Mouse (Mus musculus): ENCODE measurements at regions not wholly inside any gene's neighbourhood (a gene's known extent, or its start where the extent isn't known, plus 50 kb on each side); places are given as distances from the start of the nearest gene placed in this dataset.

GRCm38 (mm10) chr19:49830918-49831317, 847.5 kb downstream of the Sorcs1 start:
- no peak for ATAC-seq (ENCODE audit: low FRiP score)
- no peak overlapping the region for H3K27ac ChIP-seq
- WGBS, result 56% methylated on average over 6 of the region's 6 CpGs

DNA sequence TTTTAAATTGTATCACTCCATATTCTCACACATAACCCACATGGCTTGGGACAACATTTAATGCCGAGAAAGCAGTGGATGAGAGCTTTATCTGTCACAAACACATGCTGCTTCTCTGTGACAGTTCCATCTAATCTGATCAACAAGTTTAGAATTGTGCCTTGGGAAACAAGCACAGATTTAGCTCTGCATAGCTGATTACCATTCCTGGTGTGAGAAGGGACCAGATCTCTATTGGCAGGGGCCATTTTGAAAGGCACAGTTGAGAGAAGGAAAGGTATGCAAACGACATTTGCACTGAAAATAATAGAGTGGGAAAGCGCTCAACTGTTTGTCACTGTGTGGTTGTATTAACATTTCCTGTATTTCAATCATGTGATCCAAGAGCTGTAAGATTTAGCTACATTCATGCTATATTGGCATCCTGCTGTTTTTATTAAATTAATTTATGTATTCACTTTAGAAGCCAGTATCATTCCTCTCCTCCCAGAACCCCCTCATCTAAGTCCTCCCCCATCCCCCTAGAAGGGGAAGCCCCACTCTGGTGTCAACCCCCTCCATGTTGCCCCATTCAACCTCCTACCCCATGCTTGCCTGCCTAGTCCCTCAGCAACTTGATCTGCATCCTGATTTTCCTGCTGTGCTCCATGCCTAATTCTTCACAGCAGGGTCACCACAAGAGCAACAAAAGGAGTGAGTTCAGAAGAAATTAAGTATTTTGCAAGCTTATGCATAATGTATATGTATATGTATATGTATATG, 872.6 kb downstream of the Sorcs1 start:
- H3K4me2 ChIP-seq (replicated peaks), result no peak overlapping the region
- no peak overlapping the region for H3K4me3 ChIP-seq (replicated peaks; ENCODE audit: low read length)
- H3K9ac ChIP-seq, result no peak overlapping the region
- no peak overlapping the region for H3K27ac ChIP-seq
- 40% methylated on average over 3 of the region's 3 CpGs for WGBS
- H3K27me3 ChIP-seq (ENCODE audit: control insufficient read depth, insufficient read depth, low read length), result no peaks in the 10 kb centered on the region
- DNase-seq (ENCODE audit: low spot score) (no peak), ATAC-seq (ENCODE audit: low FRiP score) (no peak)
- no peaks in the 10 kb centered on the region for H3K36me3 ChIP-seq (replicated peaks; ENCODE audit: control insufficient read depth, insufficient read depth)
- 0 out of 2 replicates have a peak, but pooled peaks cover 3% of the 10 kb centered on the region for H3K4me1 ChIP-seq (replicated peaks; ENCODE audit: control insufficient read depth, insufficient read depth, low read length)
- H3K9me3 ChIP-seq (ENCODE audit: control insufficient read depth, low read length), result no peaks in the 10 kb centered on the region

More at GRCm38 (mm10) chr19:49830918-49831317, 847.5 kb downstream of the Sorcs1 start:
- Histone ChIP-seq H3K4me1 (replicated peaks; ENCODE audit: control insufficient read depth, insufficient read depth, low read length) (no peaks in the 10 kb centered on the region), H3K4me2 (replicated peaks) (no peak overlapping the region), H3K27me3 (ENCODE audit: control insufficient read depth, insufficient read depth, low read length) (no peaks in the 10 kb centered on the region), H3K9ac (no peak overlapping the region), H3K9me3 (ENCODE audit: control insufficient read depth, low read length) (no peaks in the 10 kb centered on the region), H3K36me3 (replicated peaks; ENCODE audit: control insufficient read depth, insufficient read depth) (no peaks in the 10 kb centered on the region), H3K4me3 (replicated peaks; ENCODE audit: low read length) (no peak overlapping the region)
- no peak for DNase-seq (ENCODE audit: low spot score)

Measured in hindbrain, embryonic 14.5 days (tissue).